Mouse (Mus musculus) ovary, postnatal 10 days (tissue): ENCODE measurements around the gene Ntsr1.

ENCODE experiments used
- DNase-seq: peaks from one replicate; pipeline ENCODE4 v3.0.0; 2022; ENCODE audit warnings: low spot score

Ntsr1 gene

DNA sequence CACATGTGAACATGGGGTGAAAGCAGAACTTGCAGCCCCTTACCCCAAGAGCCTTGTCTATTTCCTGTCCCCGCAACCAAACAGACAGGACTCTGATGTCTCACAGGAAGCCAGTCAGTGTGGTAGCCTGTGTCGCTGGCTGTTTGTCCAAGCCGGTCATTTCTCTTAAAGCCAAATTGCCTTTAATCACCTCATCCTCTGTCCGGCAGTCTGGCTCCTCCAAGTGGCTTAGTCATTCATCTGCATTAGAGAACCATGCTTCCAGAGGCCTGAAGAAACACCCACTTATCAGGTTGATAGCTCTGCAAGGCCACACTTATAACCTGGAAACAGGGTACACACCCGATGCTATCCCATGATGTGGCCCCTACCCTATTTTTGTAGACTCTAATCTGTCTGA, 62.4 kb downstream of the Ntsr1 start:
- no peak for DNase-seq

DNA sequence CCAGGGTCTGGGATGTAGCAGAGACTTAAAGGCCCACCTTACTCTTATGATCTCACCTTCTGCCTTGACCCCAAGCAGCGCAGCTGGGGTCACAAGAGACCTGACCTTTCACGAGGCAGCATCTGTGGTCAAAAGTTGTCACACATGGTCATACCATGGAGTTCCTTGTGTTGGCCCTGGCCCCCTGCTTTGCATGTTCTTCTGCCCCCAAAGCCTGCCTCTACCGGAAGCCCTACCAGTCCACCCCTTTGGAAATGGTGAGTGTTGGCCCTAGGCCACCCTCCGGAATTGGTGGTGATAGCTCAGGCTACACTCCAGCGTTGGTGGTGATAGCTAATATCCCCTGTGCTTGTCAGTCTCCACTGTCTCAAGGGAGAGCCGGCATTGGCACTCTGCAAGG, 63.5 kb downstream of the Ntsr1 start:
- no peak for DNase-seq

DNA sequence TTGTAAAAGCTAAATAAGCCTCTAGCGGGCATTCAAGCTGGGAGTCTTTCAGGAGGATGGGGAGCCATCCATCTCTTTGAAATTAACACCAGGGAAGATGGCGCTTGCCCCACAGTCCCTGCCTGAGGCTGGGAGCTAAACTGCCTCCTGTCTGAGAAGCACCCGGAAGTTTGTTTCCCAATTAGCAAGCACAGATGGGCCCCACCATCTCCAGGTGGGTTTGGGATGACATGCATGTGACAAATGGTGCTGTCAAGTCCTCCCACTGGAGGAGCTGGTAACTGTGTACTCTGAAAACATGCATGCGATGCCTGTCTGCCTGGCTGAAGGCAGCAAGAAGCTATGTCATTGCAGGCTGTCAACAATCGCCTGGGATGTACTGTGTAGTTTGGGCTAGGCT, 64.1 kb downstream of the Ntsr1 start:
- DNase-seq: no peak

DNA sequence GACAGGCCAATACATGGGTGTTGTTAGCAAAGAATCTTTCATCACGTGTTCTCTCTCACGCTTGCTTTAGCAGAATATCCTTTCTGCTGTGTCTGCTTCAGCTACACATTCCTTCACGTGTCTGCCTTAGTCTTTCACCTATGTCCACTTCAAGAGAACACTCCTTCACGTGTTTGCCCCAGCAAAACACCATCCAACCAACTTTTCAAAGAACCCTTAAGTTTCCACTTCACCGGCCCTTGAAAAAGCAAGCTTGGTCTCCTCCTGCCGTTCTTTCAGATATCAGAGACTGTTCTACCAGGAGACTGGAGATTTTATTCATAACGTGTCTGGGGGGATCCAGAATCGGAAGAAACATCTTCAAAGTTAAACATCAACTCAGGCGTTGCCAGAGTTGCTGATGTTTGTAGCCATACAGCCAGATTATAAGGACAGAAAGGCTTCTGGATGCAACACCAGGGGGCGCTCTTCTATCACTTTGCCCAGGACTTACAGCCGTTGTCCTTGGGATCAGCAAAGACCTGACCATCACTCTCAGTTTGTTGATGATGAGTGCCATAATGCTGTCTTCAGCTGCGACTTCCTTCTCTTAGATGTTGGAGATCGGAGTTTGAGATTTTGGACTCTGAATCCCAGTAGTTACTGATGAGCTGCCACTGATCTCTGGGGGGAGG, 66.6 kb downstream of the Ntsr1 start:
- no peak for DNase-seq

DNA sequence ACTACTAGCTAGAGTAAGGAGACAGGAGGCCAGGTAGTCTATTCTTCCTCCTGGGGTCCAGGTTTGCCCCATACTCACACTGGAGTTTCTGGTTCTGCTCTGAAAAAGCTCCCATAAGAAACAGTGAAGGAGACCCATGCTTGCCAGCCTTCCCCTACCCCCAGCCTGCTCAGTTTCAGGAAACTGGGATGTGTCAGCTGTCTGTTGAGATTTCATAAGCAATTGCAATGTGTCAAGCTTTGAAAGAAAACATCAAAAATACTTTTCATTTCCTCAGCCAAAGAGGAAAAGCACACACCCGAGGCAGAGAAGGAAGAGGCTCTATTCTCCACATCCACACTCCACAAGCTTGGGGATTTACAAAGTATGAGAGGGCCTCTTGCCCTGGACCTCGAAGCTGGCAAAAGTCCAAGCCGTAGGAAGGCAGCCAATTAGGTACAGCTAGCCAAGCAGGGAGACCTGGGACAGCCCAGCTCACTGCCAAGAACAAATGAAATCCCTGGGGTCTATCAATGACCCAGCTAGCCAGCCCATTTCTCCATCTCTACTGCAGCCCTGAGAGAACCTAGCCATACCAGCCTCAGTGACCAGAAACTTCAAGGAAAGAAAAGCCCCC, 69.4 kb downstream of the Ntsr1 start:
- no peak for DNase-seq

DNA sequence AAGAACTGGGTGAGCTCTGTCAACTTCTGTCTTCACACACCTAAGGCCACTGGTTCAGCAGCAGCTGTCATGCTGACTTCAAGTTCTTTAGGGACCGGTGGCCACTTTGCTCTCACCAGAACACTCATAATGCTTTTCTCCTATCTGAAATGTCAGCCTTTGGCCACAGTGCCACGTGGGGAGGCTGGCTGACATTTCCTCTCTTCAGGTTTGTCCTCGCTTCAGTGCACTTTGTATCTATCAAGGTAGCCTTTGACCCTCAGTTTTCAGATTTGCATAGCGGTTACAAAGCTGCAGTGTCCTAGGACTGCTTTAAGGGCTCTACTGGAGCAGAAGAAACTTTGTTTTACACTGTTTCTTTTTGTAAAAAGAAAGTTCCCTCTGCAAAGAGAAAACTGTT, 76.7 kb downstream of the Ntsr1 start:
- no peak for DNase-seq

DNA sequence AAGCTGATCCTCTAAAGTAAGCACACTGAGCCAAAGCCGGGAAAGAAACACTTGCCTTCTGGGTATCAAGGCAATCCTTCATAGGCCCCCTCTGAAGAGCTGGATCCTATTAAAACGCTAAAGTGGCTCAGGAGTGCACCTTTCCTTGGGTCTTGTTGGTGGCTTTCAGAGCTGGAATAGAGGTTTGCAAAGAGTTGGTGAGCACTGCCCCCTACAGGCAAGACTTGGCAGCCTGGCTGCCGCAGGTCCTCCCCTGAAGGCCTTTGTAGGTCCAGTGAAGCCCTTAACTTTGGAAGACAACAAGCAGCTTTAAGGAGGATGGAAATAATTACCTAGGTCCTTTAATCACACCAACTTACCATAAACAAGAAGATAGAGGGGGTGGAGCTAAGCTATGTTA, 78.9 kb downstream of the Ntsr1 start:
- DNase-seq: no peak

DNA sequence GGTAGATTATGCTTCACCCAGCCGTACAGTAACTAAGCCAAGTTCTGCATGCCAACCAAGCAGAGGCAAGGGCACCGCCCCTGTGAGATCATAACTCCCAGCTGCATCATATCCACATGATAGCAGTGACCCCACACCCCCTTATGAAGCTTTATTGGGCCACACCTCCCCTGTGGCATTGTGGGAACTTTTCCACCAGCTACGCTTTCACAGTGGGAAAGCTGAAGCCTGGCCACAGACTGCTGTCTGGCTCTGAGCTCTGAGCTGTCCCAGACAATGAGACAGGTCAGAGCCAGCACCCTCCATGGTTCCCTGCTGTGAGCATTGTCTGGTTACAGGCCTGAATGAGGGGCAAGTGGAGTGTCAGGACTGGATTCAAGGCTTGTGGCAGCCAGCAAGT, 81.2 kb downstream of the Ntsr1 start, which contains the start of gene Mrgbp:
Gene Mrgbp, plus strand, starts transcription at position 303 of the 400 bp plus-strand sequence.
- DNase-seq: no peak

DNA sequence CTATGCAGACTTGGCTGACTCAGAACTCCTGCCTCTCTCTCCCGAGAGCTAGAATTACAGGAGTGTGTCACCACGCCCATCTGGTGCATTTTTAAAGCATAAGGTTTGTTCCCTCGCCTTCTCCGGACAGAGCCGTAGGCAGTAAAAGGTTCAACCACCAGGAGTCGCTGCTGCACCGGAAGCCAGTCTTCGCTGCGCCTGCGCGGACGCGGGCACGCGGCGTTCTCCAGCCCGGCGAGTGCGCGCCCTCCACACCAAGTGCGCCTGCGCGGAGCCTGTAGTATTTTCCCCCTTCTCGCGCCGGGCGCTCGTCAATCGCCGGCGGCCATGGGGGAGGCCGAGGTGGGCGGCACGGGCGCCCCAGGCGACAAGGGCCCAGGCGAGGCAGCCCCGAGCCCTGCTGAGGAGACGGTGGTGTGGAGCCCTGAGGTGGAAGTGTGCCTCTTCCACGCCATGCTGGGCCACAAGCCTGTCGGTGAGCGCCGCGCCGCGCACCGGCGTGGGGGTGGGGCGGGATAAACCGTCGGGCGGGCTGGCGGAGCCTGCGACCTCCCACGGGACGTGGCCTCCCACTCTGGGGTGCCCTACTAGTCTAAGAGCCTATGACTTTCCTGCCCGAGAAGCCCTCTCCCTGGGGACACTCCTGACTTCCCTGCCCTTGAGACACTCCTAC, 82.8 kb downstream of the Ntsr1 start:
- DNase-seq: peak; percentile 97

DNA sequence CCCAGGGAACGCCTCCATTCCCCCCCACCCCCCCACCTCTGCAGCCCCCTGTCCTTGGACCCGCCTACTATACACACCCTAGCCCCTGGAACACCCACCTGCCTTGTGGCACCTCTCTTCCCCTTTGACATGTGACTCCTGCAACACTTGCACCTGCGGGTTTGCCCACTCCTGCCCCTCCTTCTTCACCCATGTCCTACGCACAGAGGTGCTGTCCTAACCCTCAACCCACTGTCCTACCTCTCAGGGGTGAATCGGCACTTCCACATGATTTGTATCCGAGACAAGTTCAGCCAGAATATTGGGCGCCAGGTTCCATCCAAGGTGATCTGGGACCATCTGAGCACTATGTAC, 83.4 kb downstream of the Ntsr1 start:
- DNase-seq: no peak

DNA sequence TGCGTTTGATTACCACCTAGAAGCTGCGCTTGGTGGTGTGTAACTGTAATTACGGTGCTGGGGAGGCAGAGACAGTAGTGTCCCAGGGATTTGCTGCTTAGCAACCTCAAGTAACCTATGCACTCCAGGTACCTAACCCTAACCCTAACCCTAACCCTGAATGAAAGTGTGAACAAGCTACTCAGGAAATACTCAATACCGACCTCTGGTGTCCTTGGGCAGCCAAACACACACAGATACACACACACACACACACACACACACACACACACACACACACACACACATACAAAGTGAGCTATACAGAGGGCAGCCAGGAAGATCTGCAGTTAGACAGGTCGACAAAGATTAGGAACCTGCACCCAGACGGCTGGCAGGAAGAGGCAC, 89.0 kb downstream of the Ntsr1 start:
- DNase-seq: no peak

DNA sequence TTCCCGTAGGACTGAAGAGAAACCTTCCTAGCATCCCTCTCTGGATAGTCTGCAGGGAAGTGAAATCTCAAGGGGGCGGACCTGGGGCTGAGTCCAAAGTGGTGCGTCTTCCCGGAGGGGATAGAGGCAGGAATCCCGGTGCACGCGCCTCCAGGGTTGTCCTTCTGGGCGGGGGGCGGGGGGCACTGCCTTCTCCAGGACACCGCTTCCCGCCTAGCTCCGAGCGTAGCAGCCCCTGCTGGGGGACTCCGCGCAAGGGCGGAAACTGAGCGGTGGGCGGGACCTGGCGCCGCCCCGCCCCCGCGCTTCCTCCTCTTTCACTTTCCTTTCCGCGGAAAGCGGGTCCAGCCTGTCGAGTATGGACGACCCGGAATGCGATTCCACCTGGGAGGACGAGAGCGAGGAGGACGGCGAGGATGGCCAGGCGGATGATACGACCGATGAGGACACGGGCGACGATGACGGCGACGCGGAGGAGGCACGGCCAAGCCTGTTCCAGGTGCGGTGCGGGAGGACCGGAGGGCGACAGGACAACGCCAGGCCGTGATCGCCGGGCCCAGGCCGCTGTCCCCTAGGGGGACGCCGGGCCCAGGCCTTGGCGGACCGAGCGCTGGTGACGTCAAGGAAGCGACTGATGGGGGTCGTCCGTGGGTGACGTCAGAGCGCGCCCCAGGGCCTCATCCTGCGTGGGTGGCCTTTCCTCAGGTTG, 89.5 kb downstream of the Ntsr1 start, which contains the start of gene Ogfr:
Gene Ogfr, plus strand, starts transcription at position 123 of the 709 bp plus-strand sequence.
- peak; percentile 67 for DNase-seq
